15 mouse cellular contexts compared by ENCODE assay signal in genomic region chr10:95258471-95259155, GRCm38 (mm10).
A peak's percentile ranks its signal among the peaks of the same experiment; 100 is the strongest.
DNase-seq lines count a peak whose midpoint lies in the region; ATAC-seq lines count a peak whose summit lies in the region.
"Had no signal": no experiment of that assay in that cellular context is flagged by ENCODE, and none has a peak within 500 bp of the region (broad histone marks: within the 10 kb centered on the region; RNA-seq: fewer than 3 reads in every experiment).

No protein-coding gene starts in this region.

- ATAC-seq in forebrain, embryonic 15.5 days (replicated peaks): no peak
- no peak for ATAC-seq in forebrain, embryonic 13.5 days
- ATAC-seq in activated CD4-positive, CD25-positive, alpha-beta regulatory T cell, adult 4 months: no peak
- ATAC-seq: hindbrain, embryonic 16.5 days had no signal

- H3K4me3 ChIP-seq in forebrain, embryonic 15.5 days: no peak overlapping the region
- no peak overlapping the region for H3K4me3 ChIP-seq in forebrain, embryonic 13.5 days
- H3K4me3 ChIP-seq: heart, embryonic 15.5 days; kidney, embryonic 15.5 days; lung, embryonic 15.5 days had no signal

- WGBS in forebrain, embryonic 15.5 days: 62% methylated on average over 10 of the region's 10 CpGs
- WGBS in forebrain, embryonic 13.5 days: 68% methylated on average over 10 of the region's 10 CpGs

- H3K9ac ChIP-seq in forebrain, embryonic 15.5 days (replicated peaks): no peak overlapping the region
- no peak overlapping the region for H3K9ac ChIP-seq in forebrain, embryonic 13.5 days
- H3K9ac ChIP-seq: heart, embryonic 15.5 days; kidney, embryonic 15.5 days; lung, embryonic 15.5 days had no signal

- peak; percentile 17 for DNase-seq in urinary bladder, postnatal 14 days (ENCODE audit: low spot score)
- no peak for DNase-seq in urinary bladder, postnatal 10 days (ENCODE audit: low spot score)
- DNase-seq in gastrocnemius, adult 8-10 months (ENCODE audit: low spot score in 2 of 2): peak; percentile 49 to 66
- peak; percentile 85 for DNase-seq in skeletal muscle tissue, adult 2 months (ENCODE audit: low read depth, low spot score)
- DNase-seq in spleen, postnatal 4 days (ENCODE audit: low spot score in 2 of 2): no peak
- DNase-seq: cerebellum, adult 11-12 months; right cerebral cortex, adult 18-20 months had no signal

- no peaks in the 10 kb centered on the region for H3K36me3 ChIP-seq in forebrain, embryonic 15.5 days
- no peaks in the 10 kb centered on the region for H3K36me3 ChIP-seq in forebrain, embryonic 13.5 days (ENCODE audit: poor library complexity, severe bottlenecking)
- H3K36me3 ChIP-seq: heart, embryonic 15.5 days; kidney, embryonic 15.5 days; lung, embryonic 15.5 days had no signal

- peak overlapping the region; percentile 31; the same call in 1 of the 2 replicates for H3K27ac ChIP-seq in forebrain, embryonic 15.5 days (replicated peaks)
- no peak overlapping the region for H3K27ac ChIP-seq in forebrain, embryonic 13.5 days
- H3K27ac ChIP-seq: heart, embryonic 15.5 days; kidney, embryonic 15.5 days; lung, embryonic 15.5 days had no signal

- H3K4me1 ChIP-seq in forebrain, embryonic 15.5 days: peaks cover 40% of the 10 kb centered on the region
- peaks cover 45% of the 10 kb centered on the region for H3K4me1 ChIP-seq in forebrain, embryonic 13.5 days

- no peak overlapping the region for H3K4me2 ChIP-seq in forebrain, embryonic 15.5 days (replicated peaks)
- no peak overlapping the region for H3K4me2 ChIP-seq in forebrain, embryonic 13.5 days
- H3K4me2 ChIP-seq: heart, embryonic 15.5 days; kidney, embryonic 15.5 days; liver, embryonic 11.5 days; lung, embryonic 15.5 days had no signal

- H3K27me3 ChIP-seq in forebrain, embryonic 15.5 days: peaks cover 6% of the 10 kb centered on the region
- H3K27me3 ChIP-seq in forebrain, embryonic 13.5 days: peaks cover 13% of the 10 kb centered on the region
- H3K27me3 ChIP-seq: heart, embryonic 15.5 days; lung, embryonic 15.5 days had no signal

- H3K9me3 ChIP-seq in forebrain, embryonic 15.5 days: no peaks in the 10 kb centered on the region
- H3K9me3 ChIP-seq in forebrain, embryonic 13.5 days (replicated peaks): no peaks in the 10 kb centered on the region
- H3K9me3 ChIP-seq: heart, embryonic 15.5 days; kidney, embryonic 15.5 days; lung, embryonic 15.5 days had no signal

Comparison
In these comparisons a context has a peak if more than half of its experiments do, and no peak if none do; other contexts are left out.
1. DNase-seq: peak in urinary bladder, postnatal 14 days (single experiment), gastrocnemius, adult 8-10 months (2 of 2) and skeletal muscle tissue, adult 2 months (single experiment); none in urinary bladder, postnatal 10 days (single experiment) and spleen, postnatal 4 days (0 of 2).